Mouse (Mus musculus) common myeloid progenitor, adult 5-6 weeks (primary cell): ENCODE data around the gene Gm12185. TPM values are rescaled to one million over a fixed set of nuclear protein-coding genes. Genes with fewer than 3 reads are reported as not detected.
"Not testable (repeated sequence)": the region's sequence is repeated elsewhere in the genome, so short reads cannot be mapped to it uniquely, and the experiment has no call there.

Experiments used
- ATAC-seq: replicated peaks from 2 replicates; pipeline ENCODE4 v1.8.0; 2016; ENCODE audit warnings: low read depth, mild to moderate bottlenecking, moderate TSS enrichment, inconsistent platforms; ENCODE audit not compliant: poor library complexity, severe bottlenecking
- total RNA-seq: library from RNA; stranded (forward); fragments of 200-1000, 187-1606 nt; gene quantifications from 2 replicates; pipeline ENCODE4 v1.2.3, GENCODE M21; 2017

The Gm12185 gene
- 1.2 and 6.7 TPM in 2 replicates for total RNA-seq

DNA sequence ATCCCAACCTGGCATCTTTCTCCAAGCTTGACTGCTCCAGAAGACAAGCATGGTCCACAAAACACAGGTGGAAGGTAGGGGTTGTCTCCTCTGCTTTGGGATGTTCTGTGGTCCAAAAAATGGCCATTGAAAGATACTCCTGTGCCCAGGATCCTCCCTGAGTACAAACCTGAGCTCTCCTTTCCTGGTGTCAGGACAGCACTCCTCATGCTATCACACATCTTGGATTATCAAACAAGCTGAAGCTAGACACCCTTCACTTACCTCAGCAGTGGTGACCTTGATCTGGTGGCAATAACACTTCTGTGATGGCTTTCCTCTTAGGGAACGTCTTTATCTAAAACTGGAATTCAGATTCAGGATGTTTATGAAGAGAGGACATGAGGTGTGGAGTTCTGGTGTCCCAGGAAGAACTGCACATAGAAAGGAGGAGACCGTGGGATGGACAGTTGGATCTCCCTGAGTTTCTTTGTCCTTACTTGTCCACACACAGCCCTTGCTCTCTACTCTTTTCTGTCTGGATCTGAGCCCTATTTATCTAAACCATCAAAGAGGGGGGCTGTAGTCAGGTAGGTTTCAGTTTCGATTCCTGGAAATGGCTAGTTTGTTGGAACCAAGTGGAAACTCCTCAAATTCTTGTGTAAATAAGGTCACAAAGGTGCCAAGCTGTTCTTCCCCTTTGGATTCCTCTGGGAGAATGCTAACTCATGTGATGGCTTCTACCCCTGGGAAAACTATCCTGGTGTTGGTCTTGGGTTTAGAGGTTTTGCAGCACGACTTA lies at the start of gene Gm12185:
Gm12185 (minus strand) TSS at position 487 of the 781 bp plus-strand sequence.
- not testable (repeated sequence) for ATAC-seq

DNA sequence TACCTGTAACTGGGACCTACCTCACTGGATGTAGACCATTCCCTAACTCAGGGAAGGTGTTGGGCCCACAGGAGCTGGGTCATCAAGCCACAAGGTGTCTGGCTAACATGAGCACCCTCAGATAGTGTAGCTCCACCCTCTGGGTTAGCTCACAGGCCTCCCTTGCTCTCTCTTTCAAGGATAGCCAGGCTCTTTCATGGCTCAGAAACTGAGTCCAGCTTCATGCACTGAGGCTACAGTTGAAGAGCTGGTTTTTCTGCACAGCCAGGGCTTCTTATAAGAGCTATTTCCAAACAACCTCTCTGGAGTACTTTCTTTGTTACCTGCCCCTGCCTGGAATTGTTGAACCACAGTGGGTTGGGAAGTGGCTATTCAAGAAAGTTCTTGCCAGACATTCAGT lies 20.0 kb upstream of the Gm12185 start:
- not testable (repeated sequence) for ATAC-seq

DNA sequence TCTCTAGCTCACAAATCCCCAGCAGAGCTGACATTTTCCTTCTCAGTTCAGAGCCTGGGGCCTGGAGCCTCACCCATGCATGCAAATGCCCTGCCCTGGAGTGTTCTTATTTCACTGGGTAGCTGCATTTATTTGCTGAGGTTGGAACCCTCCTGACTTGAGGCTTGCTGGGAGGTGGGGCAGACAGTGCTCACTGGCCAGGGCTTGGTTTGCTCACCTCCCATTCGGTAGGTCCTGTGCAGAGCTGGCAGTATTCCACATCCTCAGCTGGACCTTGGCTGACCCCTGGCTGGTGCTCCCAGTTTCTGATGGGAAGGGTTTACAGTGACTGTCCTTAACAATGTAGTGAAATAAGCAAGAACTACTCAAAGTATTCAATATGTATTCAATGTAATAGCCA lies 14.8 kb upstream of the Gm12185 start:
- not testable (repeated sequence) for ATAC-seq

DNA sequence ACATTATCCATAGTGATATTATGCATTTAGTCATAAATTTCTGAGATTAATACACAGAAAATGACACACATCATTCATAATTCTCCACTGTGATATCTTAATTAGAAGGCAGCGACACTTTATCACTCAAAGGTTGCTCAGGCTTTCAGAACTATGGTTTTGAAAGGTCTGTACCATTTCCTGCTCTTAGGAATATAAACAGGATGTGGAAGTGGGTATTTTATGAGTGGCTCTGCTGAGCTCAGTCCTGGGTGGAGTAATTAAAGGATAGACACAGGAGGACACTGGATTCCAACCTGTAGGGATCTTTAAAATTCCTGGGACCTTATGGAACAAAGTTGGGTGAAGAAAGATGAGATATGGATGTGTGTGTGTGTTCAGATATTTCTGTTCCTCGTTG lies 14.3 kb upstream of the Gm12185 start:
- ATAC-seq: not testable (repeated sequence)

DNA sequence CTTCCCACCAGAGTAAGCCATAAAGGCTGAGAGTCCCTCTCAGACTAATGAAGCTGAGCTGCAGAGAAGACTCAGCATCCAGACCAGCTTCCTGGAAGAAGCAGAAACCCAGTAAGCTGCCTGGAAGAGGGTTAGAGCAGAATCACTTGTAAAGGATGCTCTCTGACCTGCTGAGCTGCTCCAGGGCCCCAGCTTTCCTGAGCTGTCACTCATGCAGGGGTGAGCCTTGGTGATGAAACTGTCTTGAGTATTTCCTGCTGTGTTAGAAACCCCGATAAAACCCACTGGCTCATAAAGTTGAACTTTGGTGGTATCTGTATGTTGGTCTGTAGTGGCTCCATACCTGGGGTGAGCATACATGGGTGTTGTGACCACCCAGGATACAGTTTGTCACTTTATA lies 8.4 kb upstream of the Gm12185 start:
- ATAC-seq: not testable (repeated sequence)

DNA sequence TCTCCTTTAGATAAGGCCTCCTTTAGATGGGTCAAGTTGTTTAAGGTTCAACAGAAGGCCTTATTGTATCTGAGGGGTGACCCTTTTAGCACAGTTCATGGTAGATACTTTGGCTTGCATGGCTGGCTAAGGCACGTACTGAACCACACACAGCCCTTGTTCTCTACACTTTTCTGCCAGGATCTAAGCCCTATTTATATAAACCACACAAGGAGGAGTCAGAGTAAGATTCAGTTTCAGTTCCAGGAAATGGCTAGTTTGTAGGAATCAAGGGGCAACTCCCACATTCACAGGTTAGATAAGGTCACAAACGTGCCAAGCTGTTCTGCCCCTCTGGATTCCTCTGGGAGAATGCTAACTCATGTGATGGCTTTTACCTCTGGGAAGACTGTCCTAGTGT lies 2.0 kb upstream of the Gm12185 start, which contains the start of gene Tgtp1:
Tgtp1 (minus strand) TSS at position 155 of the 400 bp plus-strand sequence.
- ATAC-seq: peak; percentile 68

DNA sequence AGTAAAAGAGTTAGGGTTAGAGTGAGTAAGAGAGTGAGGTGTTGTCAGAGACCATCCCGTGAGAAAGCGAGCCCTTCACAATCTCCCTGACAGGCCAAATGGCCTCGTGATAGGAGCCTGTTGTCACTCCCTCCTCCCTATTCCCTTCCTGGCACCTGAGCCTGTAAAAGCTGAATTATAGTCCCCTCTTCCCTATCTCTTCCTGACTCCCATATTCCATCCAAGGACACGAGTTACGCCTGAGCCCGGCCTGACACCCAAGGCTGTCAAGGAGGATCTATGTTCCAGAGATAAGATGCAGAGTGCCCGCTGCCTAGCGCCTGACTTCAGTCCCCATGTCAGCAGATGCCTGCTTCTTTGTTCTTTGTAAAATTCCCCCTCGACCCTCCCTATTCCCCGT lies 1.3 kb upstream of the Gm12185 start:
- not testable (repeated sequence) for ATAC-seq

DNA sequence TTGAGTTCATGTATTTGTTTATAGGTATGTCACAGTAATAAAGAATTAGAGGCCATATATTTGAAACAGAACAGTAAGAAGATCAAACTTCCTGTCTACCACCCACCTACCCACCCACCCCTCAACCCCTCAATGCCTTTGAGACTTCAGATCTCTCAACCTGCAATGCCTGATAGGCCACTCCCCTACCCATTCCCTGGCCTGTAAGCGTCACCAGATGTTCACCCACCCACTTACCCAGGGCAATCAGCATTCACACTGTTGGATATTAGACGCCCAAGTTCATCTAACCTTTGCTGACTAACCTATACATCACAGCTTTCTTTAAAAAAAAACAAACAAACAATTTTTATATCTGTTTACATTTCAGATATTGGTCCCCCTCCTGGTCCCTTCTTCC lies 2.0 kb downstream of the Gm12185 start:
- peak; percentile 39; the same call in 1 of the 2 replicates for ATAC-seq

DNA sequence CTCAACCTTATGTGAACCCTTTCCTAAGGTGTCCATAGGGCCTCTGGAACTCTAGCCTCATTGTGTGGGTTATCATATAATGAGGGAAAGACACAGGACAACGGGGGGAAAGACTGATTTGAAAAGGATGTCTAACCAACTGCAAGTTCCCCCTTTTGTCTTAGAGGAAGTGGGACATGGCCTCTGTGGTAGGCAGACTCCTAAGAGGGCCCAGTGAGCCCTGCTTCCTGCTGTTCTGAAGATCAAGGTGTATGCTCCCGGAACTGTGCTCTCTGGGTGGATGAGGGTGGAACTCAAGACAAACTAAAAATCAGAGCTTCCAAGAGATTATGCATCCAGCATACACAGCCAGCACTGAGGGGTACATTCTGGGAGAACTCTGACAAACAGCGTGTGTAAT lies 3.8 kb downstream of the Gm12185 start:
- peak; percentile 61 for ATAC-seq

DNA sequence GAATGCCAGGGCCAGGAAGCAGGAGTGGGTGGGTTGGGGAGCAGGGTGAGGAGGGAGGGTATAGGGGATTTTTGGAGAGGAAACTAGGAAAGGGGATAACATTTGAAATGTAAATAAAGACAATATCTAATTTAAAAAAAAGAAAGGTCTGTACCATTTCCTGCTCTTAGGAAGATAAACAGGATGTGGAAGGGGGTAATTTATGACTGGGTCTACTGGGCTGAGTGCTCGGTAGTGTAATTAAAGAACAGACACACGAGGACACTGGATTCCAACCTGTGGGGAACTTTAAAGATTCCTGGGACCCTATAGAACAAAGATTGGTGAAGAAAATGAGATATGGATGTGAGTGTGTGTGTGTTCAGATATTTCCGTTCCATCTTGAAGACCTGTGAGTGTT lies 9.2 kb downstream of the Gm12185 start:
- not testable (repeated sequence) for ATAC-seq

DNA sequence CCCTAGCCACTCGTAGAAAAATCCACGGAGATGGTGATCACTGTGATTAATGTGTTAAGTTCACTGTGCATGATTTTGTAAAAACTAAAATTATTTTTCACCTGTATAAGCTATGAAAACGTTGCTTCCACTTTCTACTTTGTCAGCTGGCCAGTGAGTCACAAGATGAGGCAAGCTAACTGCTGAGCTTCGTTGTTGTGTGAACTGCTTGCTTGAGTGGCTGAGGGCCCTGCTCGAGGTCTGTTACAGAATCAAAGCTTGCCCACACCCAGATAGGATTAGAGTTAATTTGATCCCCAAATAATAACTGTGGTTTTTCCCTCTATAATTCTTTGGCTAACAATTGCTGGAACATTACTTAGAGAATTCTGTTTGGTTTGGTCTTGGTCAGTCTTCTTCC lies 12.0 kb downstream of the Gm12185 start:
- not testable (repeated sequence) for ATAC-seq

DNA sequence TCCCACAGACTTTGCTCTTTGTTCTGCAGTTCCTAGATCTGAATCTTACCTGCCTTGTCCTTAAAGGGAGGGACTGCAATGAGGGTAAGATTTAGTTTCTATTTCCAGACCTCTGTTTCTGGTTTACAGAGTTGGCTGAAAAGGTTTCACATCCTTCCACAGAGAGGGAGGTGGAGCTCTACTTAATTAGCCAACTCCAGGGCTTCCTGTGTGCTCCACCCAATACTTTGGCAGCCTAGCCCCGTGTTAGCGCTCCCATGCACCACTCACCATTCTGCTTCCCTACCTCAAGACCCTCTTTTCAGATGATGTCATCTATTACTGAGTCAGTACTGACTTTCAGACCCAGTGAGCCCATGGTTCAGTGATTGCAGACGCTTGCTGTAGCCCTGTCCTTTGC lies 12.8 kb downstream of the Gm12185 start, which contains the start of gene 9930111J21Rik1:
9930111J21Rik1 (minus strand) TSS at position 148 of the 400 bp plus-strand sequence.
- peak; percentile 55 for ATAC-seq

DNA sequence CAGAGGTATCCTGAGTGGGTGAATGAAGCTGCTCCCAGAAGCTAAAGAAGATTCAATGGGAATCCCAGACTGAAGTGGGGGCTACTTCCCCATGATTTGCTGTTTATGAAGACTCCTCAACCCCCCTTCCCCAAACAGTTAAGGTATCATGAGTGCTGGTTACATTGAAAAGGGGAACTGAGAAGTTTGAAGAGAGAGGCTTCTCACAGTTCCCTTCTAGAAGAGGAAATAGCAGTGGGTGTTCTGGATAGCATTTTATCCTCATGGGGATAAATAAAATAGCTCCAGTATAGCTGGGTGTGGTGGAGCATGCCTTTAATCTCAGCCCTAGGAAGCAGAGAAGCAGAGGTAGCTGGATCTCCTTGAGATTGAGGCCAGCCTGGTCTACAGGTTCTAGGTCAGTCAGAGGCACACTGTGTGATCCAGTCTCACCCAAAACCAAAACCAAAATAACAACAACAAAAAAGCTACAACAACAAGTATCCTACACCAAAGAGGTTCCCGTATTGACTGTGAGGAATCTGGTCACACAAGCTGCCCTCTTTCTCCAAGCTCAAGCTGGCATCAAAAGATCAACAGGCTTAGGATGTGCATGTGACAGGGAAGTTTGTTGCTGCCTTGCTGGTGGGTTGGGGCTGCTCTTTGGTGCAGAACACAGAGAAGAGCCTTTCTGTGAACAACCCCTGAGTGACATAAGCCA lies 13.6 kb downstream of the Gm12185 start, which contains the start of gene Olfr56:
Olfr56 (plus strand) TSS at position 650 of the 700 bp plus-strand sequence.
- peak; percentile 81 for ATAC-seq

DNA sequence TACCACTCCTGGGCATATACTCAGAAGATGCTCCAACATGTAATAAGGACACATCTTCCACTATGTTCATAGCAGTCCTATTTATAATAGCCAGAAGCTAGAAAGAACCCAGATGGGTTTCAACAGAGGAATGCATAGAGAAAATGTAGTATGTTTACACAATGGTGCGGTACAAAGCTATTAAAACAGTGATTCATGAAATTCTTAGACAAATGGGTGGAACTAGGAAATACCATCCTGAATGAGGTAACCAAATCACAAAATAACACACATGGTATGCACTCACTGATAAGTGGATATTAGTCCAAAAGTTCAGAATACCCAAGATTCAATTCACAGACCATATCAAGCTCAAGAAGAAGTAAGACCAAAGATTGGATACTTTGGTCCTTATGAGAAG lies 17.3 kb downstream of the Gm12185 start:
- not testable (repeated sequence) for ATAC-seq

DNA sequence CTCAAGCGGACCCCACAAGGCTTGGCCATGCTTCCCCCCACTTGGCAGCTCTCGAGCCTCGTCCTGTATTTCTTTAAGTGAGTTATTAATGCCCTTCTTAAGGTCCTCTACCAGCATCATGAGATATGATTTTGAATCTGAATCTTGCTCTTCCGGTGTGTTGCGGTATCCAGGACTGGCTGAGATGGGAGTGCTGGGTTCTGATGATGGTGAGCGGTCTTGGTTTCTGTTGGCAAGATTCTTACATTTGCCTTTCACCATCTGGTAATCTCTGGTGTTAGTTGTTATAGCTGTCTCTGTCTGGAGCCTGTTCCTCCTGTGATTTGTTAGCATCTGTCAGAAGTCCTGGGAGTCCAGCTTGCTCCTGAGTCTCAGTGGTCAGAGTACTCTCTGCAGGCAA lies 45.9 kb downstream of the Gm12185 start, which contains the start of gene Psme2b:
Psme2b (minus strand) TSS at position 101 of the 400 bp plus-strand sequence.
- ATAC-seq: 0 out of 2 replicates have a peak, but pooled peaks have one; percentile 39

DNA sequence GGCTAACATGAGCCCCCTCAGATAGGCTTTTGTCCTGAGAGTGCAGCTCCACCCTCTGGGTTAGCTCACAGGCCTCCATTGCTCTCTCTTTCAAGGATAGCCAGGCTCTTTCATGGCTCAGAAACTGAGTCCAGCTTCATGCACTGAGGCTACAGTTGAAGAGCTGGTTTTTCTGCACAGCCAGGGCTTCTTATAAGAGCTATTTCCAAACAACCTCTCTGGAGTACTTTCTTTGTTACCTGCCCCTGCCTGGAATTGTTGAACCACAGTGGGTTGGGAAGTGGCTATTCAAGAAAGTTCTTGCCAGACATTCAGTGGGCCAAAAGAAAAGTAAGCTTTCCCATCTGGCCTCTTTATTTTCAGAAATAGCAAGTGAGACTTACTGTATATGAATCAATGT lies 52.7 kb downstream of the Gm12185 start:
- ATAC-seq: not testable (repeated sequence)

DNA sequence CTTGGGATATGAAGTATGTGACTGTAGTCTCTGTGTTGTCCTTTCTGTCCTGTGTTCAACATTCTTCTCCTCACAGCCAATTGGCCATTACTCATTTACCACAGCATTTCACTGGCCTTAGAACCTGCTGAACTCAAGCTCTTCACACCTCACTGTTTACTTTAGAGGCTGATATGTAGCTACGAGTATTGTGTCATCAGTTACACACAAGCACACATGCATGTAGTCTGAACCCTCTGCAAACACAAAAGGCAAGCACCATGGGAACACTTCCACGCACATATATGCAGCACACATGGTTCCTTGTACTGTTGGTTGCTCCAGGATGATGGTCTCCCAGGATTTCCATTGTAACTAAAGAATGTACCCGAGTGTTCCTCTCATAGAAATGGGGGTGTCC lies 56.7 kb downstream of the Gm12185 start:
- not testable (repeated sequence) for ATAC-seq

DNA sequence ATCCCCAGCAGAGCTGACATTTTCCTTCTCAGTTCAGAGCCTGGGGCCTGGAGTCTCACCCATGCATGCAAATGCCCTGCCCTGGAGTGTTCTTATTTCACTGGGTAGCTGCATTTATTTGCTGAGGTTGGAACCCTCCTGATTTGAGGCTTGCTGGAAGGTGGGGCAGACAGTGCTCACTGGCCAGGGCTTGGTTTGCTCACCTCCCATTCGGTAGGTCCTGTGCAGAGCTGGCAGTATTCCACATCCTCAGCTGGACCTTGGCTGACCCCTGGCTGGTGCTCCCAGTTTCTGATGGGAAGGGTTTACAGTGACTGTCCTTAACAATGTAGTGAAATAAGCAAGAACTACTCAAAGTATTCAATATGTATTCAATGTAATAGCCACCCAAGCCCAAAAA lies 58.1 kb downstream of the Gm12185 start:
- ATAC-seq: not testable (repeated sequence)

DNA sequence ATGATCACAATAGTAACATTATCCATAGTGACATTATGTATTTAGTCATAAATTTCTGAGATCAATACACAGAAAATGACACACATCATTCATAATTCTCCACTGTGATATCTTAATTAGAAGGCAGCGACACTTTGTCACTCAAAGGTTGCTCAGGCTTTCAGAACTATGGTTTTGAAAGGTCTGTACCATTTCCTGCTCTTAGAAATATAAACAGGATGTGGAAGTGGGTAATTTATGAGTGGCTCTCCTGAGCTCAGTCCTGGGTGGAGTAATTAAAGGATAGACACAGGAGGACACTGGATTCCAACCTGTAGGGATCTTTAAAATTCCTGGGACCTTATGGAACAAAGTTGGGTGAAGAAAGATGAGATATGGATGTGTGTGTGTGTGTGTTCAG lies 58.6 kb downstream of the Gm12185 start:
- peak; percentile 45; the same call in 1 of the 2 replicates for ATAC-seq

DNA sequence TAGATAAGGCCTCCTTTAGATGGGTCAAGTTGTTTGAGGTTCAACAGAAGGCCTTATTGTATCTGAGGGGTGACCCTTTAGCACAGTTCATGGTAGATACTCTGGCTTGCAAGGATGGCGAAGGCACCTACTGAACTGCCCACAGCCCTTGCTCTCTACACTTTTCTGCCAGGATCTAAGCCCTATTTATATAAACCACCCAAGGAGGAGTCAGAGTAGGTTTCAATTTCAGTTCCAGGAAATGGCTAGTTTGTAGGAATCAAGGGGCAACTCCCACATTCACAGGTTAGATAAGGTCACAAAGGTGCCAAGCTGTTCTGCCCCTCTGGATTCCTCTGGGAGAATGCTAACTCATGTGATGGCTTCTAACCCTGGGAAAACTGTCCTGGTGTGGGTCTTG lies 64.0 kb downstream of the Gm12185 start:
- not testable (repeated sequence) for ATAC-seq

DNA sequence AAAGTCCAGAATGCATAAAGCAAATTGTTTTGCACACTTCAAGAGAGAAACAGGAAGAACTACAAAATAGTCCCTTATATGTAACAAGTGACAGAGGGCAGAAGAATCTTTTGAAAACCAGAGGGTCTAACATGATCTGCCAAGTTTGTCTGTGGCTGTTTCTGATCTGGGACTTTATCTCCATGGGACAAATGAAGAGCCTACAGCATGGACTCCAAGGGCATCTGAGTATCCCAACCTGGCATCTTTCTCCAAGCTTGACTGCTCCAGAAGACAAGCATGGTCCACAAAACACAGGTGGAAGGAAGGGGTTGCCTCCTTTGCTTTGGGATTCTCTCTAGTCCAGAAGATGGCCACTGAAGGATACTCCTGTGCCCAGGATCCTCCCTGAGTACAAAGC lies 65.6 kb downstream of the Gm12185 start:
- ATAC-seq: not testable (repeated sequence)
